Mouse (Mus musculus): ENCODE results near the gene Olfr164. TPM values are rescaled to one million over a fixed set of nuclear protein-coding genes. Genes with fewer than 3 reads are reported as not detected.

The Olfr164 gene
- not detected in 2 replicates for total RNA-seq (2015; ENCODE audit: low replicate concordance)
- not detected in 2 replicates for total RNA-seq (2017; ENCODE audit: low replicate concordance)

- no peak for ATAC-seq (replicated peaks; ENCODE audit: low FRiP score, poor library complexity, severe bottlenecking)
Observed at GRCm38 (mm10) chr16:19313964-19314363, at the start of gene Olfr164. Gene Olfr164 (minus strand): TSS chr16:19314064.

DNA sequence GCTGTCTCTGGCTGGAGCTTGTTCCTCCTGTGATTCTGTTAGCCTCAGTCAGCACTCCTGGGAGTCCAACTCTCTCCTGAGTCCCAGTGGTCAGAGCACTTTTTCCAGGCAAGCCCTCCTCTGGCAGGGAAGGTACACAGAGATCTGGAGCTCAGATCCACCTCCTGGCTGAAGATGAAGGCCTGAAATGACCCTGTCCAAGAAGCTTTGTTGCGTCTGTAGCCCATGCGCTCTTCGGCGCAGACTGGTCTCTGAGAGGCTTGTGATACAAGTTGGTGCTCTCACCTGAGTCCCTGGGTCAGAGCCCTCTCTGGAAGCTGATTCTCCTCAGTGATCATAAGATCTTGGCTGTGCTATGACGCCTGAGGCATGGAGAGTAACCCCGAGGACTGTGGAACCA, 35.2 kb upstream of the Olfr164 start:
- no peak for ATAC-seq (replicated peaks; ENCODE audit: low FRiP score, poor library complexity, severe bottlenecking)

DNA sequence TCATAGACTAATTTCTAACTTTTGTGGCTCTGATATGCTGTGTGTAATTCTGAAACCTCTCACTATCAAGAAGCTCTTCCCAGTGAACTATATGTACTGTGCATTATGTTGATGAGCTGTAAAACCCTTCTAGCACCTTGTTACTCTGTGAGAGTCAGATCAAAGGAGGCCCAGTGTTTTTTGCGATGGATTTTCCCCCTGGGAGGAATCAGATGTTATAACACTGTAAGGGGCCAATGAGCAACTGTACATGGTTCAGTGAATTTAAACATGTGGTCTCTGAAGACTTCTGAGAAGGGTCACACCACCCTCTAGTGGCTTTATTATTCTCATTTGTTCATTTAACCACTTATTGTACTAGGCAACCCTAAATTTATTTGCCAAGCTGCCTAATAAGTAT, 50.6 kb downstream of the Olfr164 start:
- ATAC-seq (replicated peaks; ENCODE audit: low FRiP score, poor library complexity, severe bottlenecking) = no peak

DNA sequence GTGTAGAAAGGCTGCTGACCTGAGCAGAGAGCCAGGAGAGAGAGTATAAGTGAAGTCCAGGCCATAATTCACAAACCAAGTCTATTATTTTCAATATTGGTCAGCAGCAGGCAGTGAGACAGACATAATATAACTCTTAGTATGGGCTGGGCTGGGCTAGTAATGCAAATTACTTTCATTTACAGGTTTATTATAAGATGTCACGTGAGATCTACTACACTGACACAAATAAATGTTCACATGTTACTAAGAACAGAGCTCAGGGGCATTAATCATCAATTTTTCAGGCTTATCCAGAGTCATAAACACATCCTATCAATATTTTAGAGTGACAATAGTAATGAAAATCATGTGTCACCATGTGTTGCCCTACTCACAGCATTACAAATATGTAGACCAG, 53.1 kb downstream of the Olfr164 start:
- ATAC-seq (replicated peaks; ENCODE audit: low FRiP score, poor library complexity, severe bottlenecking) = no peak

- no peak for ATAC-seq (replicated peaks; ENCODE audit: low FRiP score, poor library complexity, severe bottlenecking)
Observed at GRCm38 (mm10) chr16:19245835-19246234, 68.0 kb downstream of the Olfr164 start.

- ATAC-seq (replicated peaks; ENCODE audit: low FRiP score, poor library complexity, severe bottlenecking) = no peak
Observed at GRCm38 (mm10) chr16:19241539-19242025, 72.3 kb downstream of the Olfr164 start.

DNA sequence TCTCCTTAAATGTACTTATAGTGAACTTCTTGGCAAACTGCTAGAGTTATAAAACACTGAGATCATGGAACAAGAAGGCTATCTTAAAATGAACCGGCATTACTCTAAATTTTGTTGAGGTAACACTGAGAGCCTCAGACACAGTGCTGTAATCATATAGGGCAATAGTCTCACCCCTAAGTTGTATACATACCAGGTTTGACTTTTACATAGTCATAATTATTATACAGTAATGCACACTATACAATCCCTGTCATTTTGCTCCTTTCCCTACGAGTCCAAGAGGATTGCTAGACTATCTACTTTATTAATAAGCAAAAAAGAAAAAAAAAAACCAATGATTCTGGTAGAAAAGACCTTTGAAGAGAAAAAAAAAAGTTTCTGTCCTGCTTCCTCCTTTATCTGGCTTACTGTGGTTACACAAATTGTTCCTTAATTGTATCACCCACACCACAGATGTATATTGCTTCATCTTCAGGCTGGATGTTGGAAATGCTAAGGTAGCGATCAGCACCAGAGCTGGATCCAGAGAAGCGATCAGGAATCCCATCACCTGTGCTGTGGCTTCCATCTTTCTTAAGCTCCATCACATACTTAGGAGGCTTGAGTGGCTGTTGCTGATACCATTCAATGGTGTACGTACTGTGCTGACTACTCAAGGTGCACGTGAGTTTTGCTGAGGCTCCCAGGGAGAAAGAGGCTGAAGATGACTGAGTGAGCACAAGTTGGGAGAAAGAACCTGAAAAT, 72.9 kb downstream of the Olfr164 start:
- no peak for ATAC-seq (replicated peaks; ENCODE audit: low FRiP score, poor library complexity, severe bottlenecking)

- no peak for ATAC-seq (replicated peaks; ENCODE audit: low FRiP score, poor library complexity, severe bottlenecking)
Observed at GRCm38 (mm10) chr16:19236719-19237118, 77.1 kb downstream of the Olfr164 start.

Other genes with a start within 250 kb of the Olfr164 start
- gene Olfr165, start 109.1 kb upstream of the Olfr164 start, total RNA-seq (2015; ENCODE audit: low replicate concordance) = not detected in 2 replicates
- gene Olfr165, start 109.1 kb upstream of the Olfr164 start, total RNA-seq (2017; ENCODE audit: low replicate concordance) = not detected in 2 replicates
- not detected in 2 replicates for gene Olfr166, start 169.6 kb upstream of the Olfr164 start, total RNA-seq (2015; ENCODE audit: low replicate concordance)
- gene Olfr166, start 169.6 kb upstream of the Olfr164 start, total RNA-seq (2017; ENCODE audit: low replicate concordance) = not detected in 2 replicates
- gene Olfr167, start 208.2 kb upstream of the Olfr164 start, total RNA-seq (2015; ENCODE audit: low replicate concordance) = not detected in 2 replicates
- not detected in 2 replicates for gene Olfr167, start 208.2 kb upstream of the Olfr164 start, total RNA-seq (2017; ENCODE audit: low replicate concordance)
- not detected in 2 replicates for gene Olfr168, start 221.5 kb upstream of the Olfr164 start, total RNA-seq (2015; ENCODE audit: low replicate concordance)
- gene Olfr168, start 221.5 kb upstream of the Olfr164 start, total RNA-seq (2017; ENCODE audit: low replicate concordance) = not detected in 2 replicates